Mouse (Mus musculus): ENCODE results near the gene Fv1. TPM values are rescaled to one million over a fixed set of nuclear protein-coding genes. Genes with fewer than 3 reads are reported as not detected.
A peak's percentile ranks its signal among the peaks of the same experiment; 100 is the strongest.

The Fv1 gene
- polyA plus RNA-seq, 1 experiment from 2014 or later: 0.90 TPM

DNA sequence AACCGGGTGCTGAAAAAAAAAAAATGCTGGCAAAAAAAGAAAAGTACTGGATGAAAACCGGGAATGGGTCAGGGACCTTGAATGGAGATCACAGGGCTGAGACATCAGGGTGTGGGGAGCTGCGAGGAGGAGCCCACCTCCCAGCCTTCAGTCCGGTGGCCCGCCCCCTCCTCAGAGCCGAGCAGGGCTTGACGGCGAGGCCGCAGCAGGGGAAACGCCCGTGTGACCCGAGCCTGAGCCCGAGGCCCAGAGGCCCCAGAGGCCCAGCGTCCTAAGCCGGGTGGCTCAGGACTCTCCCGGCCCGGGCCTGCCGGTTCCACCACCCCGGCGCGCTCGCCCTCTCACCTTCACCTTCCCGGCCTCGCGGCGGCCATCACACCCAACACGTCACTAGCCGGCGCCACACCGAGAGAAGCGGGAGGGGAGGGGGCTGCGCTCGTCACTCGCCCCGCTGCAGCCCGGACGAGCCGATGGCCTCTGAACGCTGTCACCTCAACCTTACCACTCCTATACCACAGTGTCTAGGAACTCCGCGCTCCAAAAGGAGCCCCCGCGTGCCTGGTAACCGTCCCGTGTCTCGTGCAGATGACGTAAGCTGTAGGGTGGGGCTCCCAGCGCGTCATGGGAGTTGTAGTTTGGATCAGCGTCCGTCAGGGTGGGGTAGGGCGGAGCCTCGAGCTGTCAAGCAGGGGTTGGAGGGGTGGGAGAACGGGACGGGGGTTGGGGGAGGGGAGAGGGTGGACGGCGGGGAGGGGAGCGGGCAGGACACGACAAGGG, 35.7 kb downstream of the Fv1 start, which contains the start of gene Mfn2:
Mfn2 (minus strand) TSS at position 392 of the 777 bp plus-strand sequence.
- Histone ChIP-seq H3K9me3 (ENCODE audit: low read length) (no peaks in the 10 kb centered on the region), H3K4me1 (ENCODE audit: insufficient read depth) (peaks cover 11% of the 10 kb centered on the region), H3K36me3 (replicated peaks; ENCODE audit: insufficient read depth, low read length) (peaks cover 17% of the 10 kb centered on the region), H3K27me3 (ENCODE audit: insufficient read depth, low read length) (no peaks in the 10 kb centered on the region), H3K27ac (ENCODE audit: low read depth) (peak within 1 kb of the TSS; percentile 91), H3K4me3 (ENCODE audit: low read depth, low read length) (peak within 1 kb of the TSS; percentile 89), H3K4me2 (ENCODE audit: low read depth, low read length) (peak within 1 kb of the TSS; percentile 91), H3K9ac (replicated peaks) (peak within 1 kb of the TSS; percentile 92)
- WGBS (ENCODE audit: insufficient replicate concordance): under 1% methylated on average over 53 of the region's 59 CpGs
- TF ChIP-seq EP300 (IDR thresholded peaks at IDR 0.05; ENCODE audit: low read depth) (no peak), CTCF (IDR thresholded peaks at IDR 0.05; ENCODE audit: low read depth) (no peak)
- DNase-seq: peak; percentile 93
- peak; percentile 96 for ATAC-seq

DNA sequence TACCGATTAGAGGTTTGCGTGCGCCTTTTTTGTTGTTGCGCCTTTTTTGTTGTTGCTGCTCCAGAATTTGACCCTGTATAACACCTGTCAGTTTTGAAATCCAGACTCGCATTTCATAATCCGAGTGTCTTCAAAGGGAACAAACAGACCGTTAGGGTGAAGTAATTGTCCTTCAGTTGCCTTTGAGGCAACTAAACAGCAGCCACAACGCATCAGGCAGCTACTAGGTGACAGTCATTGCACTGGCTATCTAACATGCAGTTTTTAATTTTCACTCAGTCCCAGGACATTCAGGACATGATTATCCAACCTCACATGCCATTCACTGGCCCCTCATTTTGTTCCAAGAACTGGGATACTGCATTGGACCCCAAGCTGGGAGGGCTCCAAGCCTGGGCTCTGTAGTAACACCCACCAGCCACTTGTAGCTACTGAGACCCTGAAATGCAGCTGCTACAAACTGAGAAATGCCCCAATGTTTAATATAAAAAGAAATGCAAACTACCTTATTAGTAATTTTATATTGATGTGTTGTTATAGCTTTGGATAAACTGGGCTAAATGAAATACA, 36.4 kb downstream of the Fv1 start:
- no peaks in the 10 kb centered on the region for H3K27me3 ChIP-seq (ENCODE audit: insufficient read depth, low read length)
- peak overlapping the region; percentile 92 for H3K9ac ChIP-seq (replicated peaks)
- H3K36me3 ChIP-seq (replicated peaks; ENCODE audit: insufficient read depth, low read length): peaks cover 12% of the 10 kb centered on the region
- WGBS (ENCODE audit: insufficient replicate concordance): 2% methylated on average over 8 of the region's 8 CpGs
- no peaks in the 10 kb centered on the region for H3K9me3 ChIP-seq (ENCODE audit: low read length)
- peak; percentile 78 for ATAC-seq
- no peak for TF ChIP-seq CTCF (IDR thresholded peaks at IDR 0.05; ENCODE audit: low read depth)
- no peak for TF ChIP-seq EP300 (IDR thresholded peaks at IDR 0.05; ENCODE audit: low read depth)
- H3K4me1 ChIP-seq (ENCODE audit: insufficient read depth): peaks cover 11% of the 10 kb centered on the region
- peak overlapping the region; percentile 91 for H3K4me2 ChIP-seq (ENCODE audit: low read depth, low read length)
- peak overlapping the region; percentile 91 for H3K27ac ChIP-seq (ENCODE audit: low read depth)
- peak overlapping the region; percentile 89 for H3K4me3 ChIP-seq (ENCODE audit: low read depth, low read length)
- DNase-seq: no peak

DNA sequence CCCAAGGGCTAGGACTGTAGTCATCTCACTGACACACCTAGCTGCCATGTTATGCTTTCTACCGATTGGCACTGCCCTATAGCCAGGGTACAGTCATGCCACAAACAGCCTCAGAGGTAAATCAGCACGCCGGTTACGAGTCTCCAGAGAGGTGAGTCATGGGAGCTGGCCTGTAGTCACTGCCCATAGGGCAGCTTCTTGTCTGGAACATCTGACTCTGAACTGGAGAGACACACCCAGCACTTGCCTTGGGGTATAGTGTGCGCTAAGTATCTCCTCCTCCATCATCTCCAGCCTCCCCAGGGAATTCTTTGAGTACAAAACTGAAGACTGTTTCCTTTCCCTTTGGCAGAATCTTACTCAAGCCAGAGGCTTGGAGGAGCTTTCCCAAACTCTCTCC, 37.5 kb downstream of the Fv1 start:
- ATAC-seq (no peak), DNase-seq (no peak)
- H3K4me2 ChIP-seq (ENCODE audit: low read depth, low read length): no peak overlapping the region
- no peak overlapping the region for H3K9ac ChIP-seq (replicated peaks)
- no peaks in the 10 kb centered on the region for H3K9me3 ChIP-seq (ENCODE audit: low read length)
- H3K36me3 ChIP-seq (replicated peaks; ENCODE audit: insufficient read depth, low read length): peaks cover 15% of the 10 kb centered on the region
- H3K4me1 ChIP-seq (ENCODE audit: insufficient read depth): peaks cover 11% of the 10 kb centered on the region
- no peak overlapping the region for H3K27ac ChIP-seq (ENCODE audit: low read depth)
- H3K27me3 ChIP-seq (ENCODE audit: insufficient read depth, low read length): no peaks in the 10 kb centered on the region
- TF ChIP-seq CTCF (IDR thresholded peaks at IDR 0.05; ENCODE audit: low read depth) (no peak), EP300 (IDR thresholded peaks at IDR 0.05; ENCODE audit: low read depth) (no peak)
- H3K4me3 ChIP-seq (ENCODE audit: low read depth, low read length): no peak overlapping the region
- 83% methylated on average over 5 of the region's 5 CpGs for WGBS (ENCODE audit: insufficient replicate concordance)

DNA sequence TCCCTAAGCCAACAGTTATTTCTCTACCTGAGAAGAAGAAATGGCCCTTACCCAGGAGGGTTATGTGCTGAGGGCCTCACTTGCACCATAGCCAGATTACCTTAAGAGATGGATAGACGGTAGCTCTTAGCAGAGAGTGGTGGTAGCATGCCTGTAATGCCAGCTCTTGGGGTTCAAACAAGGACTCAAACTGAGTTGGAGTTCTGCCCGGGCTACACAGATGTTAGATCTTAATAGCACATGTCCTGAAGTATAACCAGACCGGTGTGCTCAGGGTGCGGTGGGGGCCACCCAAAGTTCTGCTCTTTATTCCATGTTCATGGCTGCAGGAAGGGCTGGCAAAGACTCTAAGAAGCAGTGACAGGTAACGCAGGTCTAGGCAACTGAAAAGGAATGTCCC, 40.7 kb downstream of the Fv1 start:
- Histone ChIP-seq H3K4me2 (ENCODE audit: low read depth, low read length) (no peak overlapping the region), H3K4me1 (ENCODE audit: insufficient read depth) (no peaks in the 10 kb centered on the region), H3K36me3 (replicated peaks; ENCODE audit: insufficient read depth, low read length) (peaks cover 8% of the 10 kb centered on the region; the same call in 1 of the 2 replicates), H3K4me3 (ENCODE audit: low read depth, low read length) (no peak overlapping the region), H3K9ac (replicated peaks) (no peak overlapping the region), H3K27me3 (ENCODE audit: insufficient read depth, low read length) (no peaks in the 10 kb centered on the region), H3K27ac (ENCODE audit: low read depth) (no peak overlapping the region), H3K9me3 (ENCODE audit: low read length) (no peaks in the 10 kb centered on the region)
- ATAC-seq (no peak), DNase-seq (no peak)
- TF ChIP-seq CTCF (IDR thresholded peaks at IDR 0.05; ENCODE audit: low read depth) (no peak), EP300 (IDR thresholded peaks at IDR 0.05; ENCODE audit: low read depth) (no peak)
- 90% methylated on average over 5 of the region's 5 CpGs for WGBS (ENCODE audit: insufficient replicate concordance)

DNA sequence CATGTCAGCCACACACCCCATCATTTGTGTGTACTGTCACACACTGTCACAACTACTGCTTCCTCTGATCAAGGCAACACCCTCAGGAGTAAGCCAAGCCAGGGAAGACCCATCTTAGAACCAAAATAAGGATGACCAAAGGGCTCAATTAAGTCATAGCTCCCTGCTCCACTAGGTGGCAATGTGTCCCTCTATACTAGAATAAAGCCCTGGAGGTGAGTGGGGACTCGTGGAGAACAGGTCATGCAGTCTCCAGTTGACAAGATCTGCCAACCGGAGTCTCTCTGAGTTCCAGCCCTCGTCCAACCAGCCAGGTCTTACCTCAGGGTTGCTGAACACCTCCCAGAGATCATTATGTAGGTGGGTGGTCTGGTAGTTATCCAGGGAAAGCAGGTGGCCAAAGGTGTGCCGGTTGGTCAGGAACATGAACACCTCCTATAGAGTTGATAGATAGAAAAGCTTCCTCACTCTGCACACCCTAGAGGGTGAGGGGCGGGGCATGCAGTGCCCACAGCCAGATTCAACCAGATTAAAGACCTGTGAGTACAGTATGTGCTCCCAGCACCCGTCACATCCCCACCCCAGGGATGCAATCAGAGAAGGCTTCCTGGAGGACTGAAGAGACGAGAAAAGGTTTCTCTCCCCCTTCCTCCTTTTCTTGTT, 49.8 kb downstream of the Fv1 start:
- 50% methylated on average over 7 of the region's 7 CpGs for WGBS (ENCODE audit: insufficient replicate concordance)
- DNase-seq: peak; percentile 49
- Histone ChIP-seq H3K9me3 (ENCODE audit: low read length) (no peaks in the 10 kb centered on the region), H3K9ac (replicated peaks) (no peak overlapping the region; the same call in 1 of the 2 replicates), H3K4me1 (ENCODE audit: insufficient read depth) (no peaks in the 10 kb centered on the region), H3K27me3 (ENCODE audit: insufficient read depth, low read length) (no peaks in the 10 kb centered on the region), H3K36me3 (replicated peaks; ENCODE audit: insufficient read depth, low read length) (peaks cover 18% of the 10 kb centered on the region), H3K4me3 (ENCODE audit: low read depth, low read length) (no peak overlapping the region), H3K27ac (ENCODE audit: low read depth) (no peak overlapping the region), H3K4me2 (ENCODE audit: low read depth, low read length) (no peak overlapping the region)
- peak; percentile 51; the same call in 1 of the 2 replicates for ATAC-seq
- TF ChIP-seq EP300 (IDR thresholded peaks at IDR 0.05; ENCODE audit: low read depth): no peak
- peak; percentile 74 for TF ChIP-seq CTCF (IDR thresholded peaks at IDR 0.05; ENCODE audit: low read depth)

Other genes starting within 250 kb of the Fv1 start
- 0.69 and 0.78 TPM in 2 replicates for gene Zfp979, start 226.5 kb upstream of the Fv1 start, polyA plus RNA-seq (2015; fragmentation: Nextera tagmentation; extraction: Ambion mirVana)
- not detected in 2 replicates for gene Zfp534, start 166.4 kb upstream of the Fv1 start, polyA plus RNA-seq (2015; fragmentation: Nextera tagmentation; extraction: Ambion mirVana)
- gene Zfp984, start 59.2 kb upstream of the Fv1 start, polyA plus RNA-seq (2015; fragmentation: Nextera tagmentation; extraction: Ambion mirVana): 2.5 and 2.8 TPM in 2 replicates
- gene Zfp933, start 20.6 kb upstream of the Fv1 start, polyA plus RNA-seq (2015; fragmentation: Nextera tagmentation; extraction: Ambion mirVana): 1.6 and 1.7 TPM in 2 replicates
- 17.5 and 19.0 TPM in 2 replicates for gene Miip, start 163 bp upstream of the Fv1 start, polyA plus RNA-seq (2015; fragmentation: Nextera tagmentation; extraction: Ambion mirVana)
- 12.3 and 14.1 TPM in 2 replicates for gene Mfn2, start 35.7 kb downstream of the Fv1 start, polyA plus RNA-seq (2015; fragmentation: Nextera tagmentation; extraction: Ambion mirVana)
- gene Plod1, start 67.8 kb downstream of the Fv1 start, polyA plus RNA-seq (2015; fragmentation: Nextera tagmentation; extraction: Ambion mirVana): 24.8 and 25.4 TPM in 2 replicates
- 6.5 and 8.5 TPM in 2 replicates for gene 2510039O18Rik, start 71.9 kb downstream of the Fv1 start, polyA plus RNA-seq (2015; fragmentation: Nextera tagmentation; extraction: Ambion mirVana)
- not detected in 2 replicates for gene Nppb, start 116.8 kb downstream of the Fv1 start, polyA plus RNA-seq (2015; fragmentation: Nextera tagmentation; extraction: Ambion mirVana)
- gene Nppa, start 131.7 kb downstream of the Fv1 start, polyA plus RNA-seq (2015; fragmentation: Nextera tagmentation; extraction: Ambion mirVana): 0.13 TPM in 1 of 2 replicates, not detected in the other
- 0.52 and 0.79 TPM in 2 replicates for gene Clcn6, start 169.8 kb downstream of the Fv1 start, polyA plus RNA-seq (2015; fragmentation: Nextera tagmentation; extraction: Ambion mirVana)
- 3.7 and 4.5 TPM in 2 replicates for gene Mthfr, start 170.1 kb downstream of the Fv1 start, polyA plus RNA-seq (2015; fragmentation: Nextera tagmentation; extraction: Ambion mirVana)
- gene Agtrap, start 219.1 kb downstream of the Fv1 start, polyA plus RNA-seq (2015; fragmentation: Nextera tagmentation; extraction: Ambion mirVana): 10.4 and 10.8 TPM in 2 replicates